Mouse (Mus musculus): ENCODE measurements around the gene Akp3. TPM values are rescaled to one million over a fixed set of nuclear protein-coding genes. Genes with fewer than 3 reads are reported as not detected.

Gene Akp3
- polyA plus RNA-seq, 1 experiment from 2014 or later, result not detected

DNA sequence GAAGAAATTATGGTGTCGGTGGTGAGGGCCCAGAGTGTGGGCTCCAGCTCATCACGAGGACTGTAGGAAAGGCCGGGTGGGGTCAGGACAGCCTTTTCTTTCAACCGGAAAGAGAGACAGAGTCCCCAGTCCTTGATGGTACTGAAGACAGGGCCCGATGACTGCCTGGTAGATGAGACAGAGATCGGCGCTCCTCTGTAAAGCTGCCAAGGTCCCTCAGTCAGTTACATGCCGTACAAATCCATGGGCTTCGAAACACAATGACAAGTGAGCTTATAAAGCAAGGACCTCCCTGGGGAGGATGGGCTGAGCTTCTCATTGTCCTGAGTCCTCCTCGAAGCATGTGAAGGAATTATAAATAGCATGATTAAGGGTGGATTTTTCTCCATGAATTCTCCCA, 18.4 kb downstream of the Akp3 start:
- H3K4me2 ChIP-seq (replicated peaks; ENCODE audit: low read depth, low read length), result no peak overlapping the region
- no peak overlapping the region for H3K9ac ChIP-seq (ENCODE audit: low read depth, low read length)
- H3K36me3 ChIP-seq (ENCODE audit: control insufficient read depth, insufficient read depth, low read length), result no peaks in the 10 kb centered on the region
- ATAC-seq (ENCODE audit: low FRiP score, low TSS enrichment), result no peak
- H3K27ac ChIP-seq (ENCODE audit: low read depth, low read length), result no peak overlapping the region
- no peak overlapping the region for H3K4me3 ChIP-seq (ENCODE audit: low read length)
- 0 out of 2 replicates have a peak, but pooled peaks cover 4% of the 10 kb centered on the region for H3K4me1 ChIP-seq (ENCODE audit: control insufficient read depth, insufficient read depth, low read length)
- 0 out of 2 replicates have a peak, but pooled peaks cover 5% of the 10 kb centered on the region for H3K27me3 ChIP-seq (ENCODE audit: control insufficient read depth, insufficient read depth, low read length)
- H3K9me3 ChIP-seq (ENCODE audit: control insufficient read depth, low read length), result no peaks in the 10 kb centered on the region
- 80% methylated on average over 10 of the region's 10 CpGs for WGBS

DNA sequence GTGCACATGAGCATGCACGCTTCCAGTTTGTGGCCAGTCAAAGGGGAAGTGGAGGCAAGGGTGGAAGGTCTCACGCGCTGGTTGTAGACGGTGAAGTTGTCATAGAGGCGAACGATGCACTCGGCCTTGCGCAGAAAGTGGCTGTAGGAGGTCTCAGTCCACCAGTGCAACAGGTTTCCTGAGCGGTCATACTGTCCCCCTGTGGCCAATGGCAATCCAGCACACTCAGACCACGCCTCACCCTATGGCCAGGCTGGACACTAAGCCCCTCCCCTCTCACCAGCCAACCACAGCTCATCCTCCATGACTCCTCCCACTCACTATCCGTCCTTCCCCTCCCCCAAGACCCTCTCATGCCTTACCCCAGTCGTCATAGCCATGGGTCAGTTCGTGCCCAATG, 24.6 kb downstream of the Akp3 start:
- WGBS, result 40% methylated on average over 13 of the region's 13 CpGs
- Histone ChIP-seq H3K4me1 (ENCODE audit: control insufficient read depth, insufficient read depth, low read length) (peaks cover under 1% of the 10 kb centered on the region; the same call in 1 of the 2 replicates), H3K4me3 (ENCODE audit: low read length) (no peak overlapping the region), H3K27me3 (ENCODE audit: control insufficient read depth, insufficient read depth, low read length) (peaks cover 46% of the 10 kb centered on the region), H3K27ac (ENCODE audit: low read depth, low read length) (no peak overlapping the region), H3K9ac (ENCODE audit: low read depth, low read length) (no peak overlapping the region), H3K4me2 (replicated peaks; ENCODE audit: low read depth, low read length) (no peak overlapping the region), H3K9me3 (ENCODE audit: control insufficient read depth, low read length) (no peaks in the 10 kb centered on the region), H3K36me3 (ENCODE audit: control insufficient read depth, insufficient read depth, low read length) (no peaks in the 10 kb centered on the region)
- no peak for ATAC-seq (ENCODE audit: low FRiP score, low TSS enrichment)

DNA sequence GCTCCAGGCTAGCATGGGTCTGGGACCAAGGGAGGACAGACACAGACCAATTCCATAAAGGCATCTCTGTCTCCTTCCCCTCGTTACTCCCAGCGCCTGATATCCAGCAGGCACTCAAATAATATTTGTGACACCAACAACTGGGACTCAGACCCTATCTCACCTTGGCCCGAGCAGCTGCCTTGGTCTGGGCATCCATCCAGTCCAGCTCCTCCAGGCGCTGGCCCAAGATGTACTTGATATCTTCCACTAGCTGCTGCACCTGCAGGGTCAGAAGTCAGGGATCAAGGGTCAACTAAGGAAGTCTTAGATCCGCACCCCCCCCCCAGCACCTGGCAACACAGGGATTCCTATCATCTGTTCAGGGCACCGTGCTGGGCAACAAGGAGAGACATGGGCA, 26.5 kb downstream of the Akp3 start:
- Histone ChIP-seq H3K27me3 (ENCODE audit: control insufficient read depth, insufficient read depth, low read length) (peaks cover 60% of the 10 kb centered on the region), H3K27ac (ENCODE audit: low read depth, low read length) (no peak overlapping the region), H3K4me3 (ENCODE audit: low read length) (no peak overlapping the region), H3K9ac (ENCODE audit: low read depth, low read length) (no peak overlapping the region), H3K9me3 (ENCODE audit: control insufficient read depth, low read length) (no peaks in the 10 kb centered on the region), H3K36me3 (ENCODE audit: control insufficient read depth, insufficient read depth, low read length) (no peaks in the 10 kb centered on the region), H3K4me1 (ENCODE audit: control insufficient read depth, insufficient read depth, low read length) (peaks cover 3% of the 10 kb centered on the region; the same call in 1 of the 2 replicates), H3K4me2 (replicated peaks; ENCODE audit: low read depth, low read length) (no peak overlapping the region)
- no peak for ATAC-seq (ENCODE audit: low FRiP score, low TSS enrichment)
- 72% methylated on average over 6 of the region's 6 CpGs for WGBS

DNA sequence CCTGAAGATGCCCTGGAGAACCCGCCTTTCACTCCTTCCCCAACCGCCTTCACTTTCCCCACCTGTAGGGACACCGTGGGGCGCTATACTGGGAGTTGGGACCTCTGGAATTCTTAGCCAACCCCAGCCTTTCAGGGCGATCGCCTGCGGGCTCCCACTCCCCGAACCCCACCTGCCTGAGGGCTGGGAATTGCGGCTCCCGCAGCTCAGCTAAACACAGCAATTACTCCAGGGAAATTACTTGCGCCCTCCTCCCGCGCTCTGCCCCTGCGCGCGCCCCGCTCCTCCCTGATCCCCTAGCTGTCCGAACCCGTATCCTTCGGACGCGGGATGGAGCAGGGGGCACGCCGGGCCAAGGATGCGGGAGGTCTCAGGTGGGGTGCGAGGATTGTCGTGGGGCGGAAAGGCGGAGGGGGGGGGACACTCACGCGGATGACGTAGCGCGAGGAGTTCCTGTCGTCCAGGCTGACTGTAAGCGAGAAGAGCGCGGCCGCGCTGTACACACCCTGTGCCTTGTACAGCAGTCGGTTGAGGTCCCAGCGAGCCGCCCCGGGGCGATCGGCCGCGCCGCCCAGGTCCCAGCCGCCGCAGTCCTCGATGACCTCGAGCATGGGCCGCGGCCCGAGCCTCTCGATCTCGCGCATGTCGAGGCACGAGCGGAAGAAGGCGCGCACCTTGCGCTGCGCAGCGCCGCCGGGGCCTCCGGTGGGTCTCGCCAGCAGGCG, 29.2 kb downstream of the Akp3 start:
- peak overlapping the region; percentile 32 for H3K4me3 ChIP-seq (ENCODE audit: low read length)
- no peak for ATAC-seq (ENCODE audit: low FRiP score, low TSS enrichment)
- no peak overlapping the region for H3K9ac ChIP-seq (ENCODE audit: low read depth, low read length)
- H3K27me3 ChIP-seq (ENCODE audit: control insufficient read depth, insufficient read depth, low read length), result peaks cover 85% of the 10 kb centered on the region
- H3K36me3 ChIP-seq (ENCODE audit: control insufficient read depth, insufficient read depth, low read length), result no peaks in the 10 kb centered on the region
- under 1% methylated on average over 72 of the region's 72 CpGs for WGBS
- no peak overlapping the region for H3K27ac ChIP-seq (ENCODE audit: low read depth, low read length)
- H3K4me1 ChIP-seq (ENCODE audit: control insufficient read depth, insufficient read depth, low read length), result peaks cover 3% of the 10 kb centered on the region; the same call in 1 of the 2 replicates
- H3K4me2 ChIP-seq (replicated peaks; ENCODE audit: low read depth, low read length), result peak overlapping the region; percentile 48
- H3K9me3 ChIP-seq (ENCODE audit: control insufficient read depth, low read length), result no peaks in the 10 kb centered on the region

DNA sequence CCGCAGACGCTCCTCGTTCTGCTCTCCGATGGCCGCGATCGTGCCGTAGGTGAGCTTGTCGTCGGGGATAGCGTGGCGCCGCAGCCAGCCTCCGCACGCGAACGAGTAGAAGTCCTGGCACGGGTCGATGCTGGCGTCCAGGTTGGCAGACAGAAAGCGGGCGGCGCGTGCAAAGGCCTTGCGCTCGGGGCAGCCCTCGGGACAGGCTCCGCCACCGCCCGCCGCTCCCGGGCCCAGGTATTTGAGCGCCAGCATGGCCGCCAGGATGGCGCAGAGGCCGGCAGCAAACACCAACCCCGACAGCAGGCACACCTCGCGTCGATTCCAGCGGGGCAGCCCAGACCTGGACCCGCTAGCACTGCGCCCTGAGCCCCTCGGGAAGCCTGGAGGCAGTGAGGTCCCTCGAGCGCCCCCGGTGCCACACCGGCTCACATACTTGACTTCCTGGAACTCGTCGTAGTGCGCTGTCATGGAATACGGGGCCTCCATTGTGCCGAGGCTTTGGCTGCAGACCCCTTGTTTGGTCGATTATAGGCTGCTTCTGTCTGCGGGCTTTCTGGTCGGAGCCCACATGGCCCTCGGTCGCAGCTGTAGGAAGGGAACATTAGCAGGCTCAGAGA, 29.8 kb downstream of the Akp3 start:
- no peak overlapping the region for H3K9ac ChIP-seq (ENCODE audit: low read depth, low read length)
- H3K9me3 ChIP-seq (ENCODE audit: control insufficient read depth, low read length), result no peaks in the 10 kb centered on the region
- WGBS, result 2% methylated on average over 58 of the region's 58 CpGs
- H3K27me3 ChIP-seq (ENCODE audit: control insufficient read depth, insufficient read depth, low read length), result peaks cover 85% of the 10 kb centered on the region
- H3K4me2 ChIP-seq (replicated peaks; ENCODE audit: low read depth, low read length), result peak overlapping the region; percentile 48
- no peaks in the 10 kb centered on the region for H3K36me3 ChIP-seq (ENCODE audit: control insufficient read depth, insufficient read depth, low read length)
- ATAC-seq (ENCODE audit: low FRiP score, low TSS enrichment), result no peak
- H3K4me1 ChIP-seq (ENCODE audit: control insufficient read depth, insufficient read depth, low read length), result peaks cover 3% of the 10 kb centered on the region; the same call in 1 of the 2 replicates
- H3K4me3 ChIP-seq (ENCODE audit: low read length), result peak overlapping the region; percentile 32
- no peak overlapping the region for H3K27ac ChIP-seq (ENCODE audit: low read depth, low read length)

DNA sequence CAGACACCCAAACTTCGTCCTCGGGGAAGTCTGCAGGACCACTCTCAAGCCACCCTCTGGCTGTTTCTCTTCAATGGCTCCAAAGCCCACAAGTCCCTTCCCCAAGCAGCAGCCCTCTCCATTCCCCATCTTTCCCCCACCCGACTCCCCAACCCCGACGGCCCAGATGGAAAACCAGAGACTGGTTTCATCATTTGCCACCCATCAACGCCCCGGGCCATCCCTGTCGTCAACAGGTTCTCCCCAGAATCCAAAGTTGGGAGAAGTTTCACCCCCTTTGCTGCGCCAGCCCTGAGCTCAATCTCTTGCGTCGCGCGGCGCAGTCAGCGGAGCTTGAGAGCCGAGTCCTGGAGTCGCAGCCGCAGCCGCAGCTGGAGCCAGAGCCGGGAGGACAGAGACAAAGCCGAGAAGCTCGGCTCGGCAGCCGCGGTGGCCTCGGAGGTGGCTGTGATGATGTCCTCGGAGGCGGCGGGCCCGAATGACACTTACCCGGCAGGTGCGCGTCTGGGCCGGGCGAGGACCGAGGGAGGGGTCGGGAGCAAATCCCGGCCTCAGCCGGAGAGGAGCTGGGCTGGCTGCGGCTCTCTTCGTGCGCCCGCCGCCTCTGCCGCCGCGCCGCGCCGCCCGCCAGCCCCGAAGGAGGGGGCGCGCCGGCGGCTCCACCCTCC, 30.9 kb downstream of the Akp3 start:
- peaks cover 3% of the 10 kb centered on the region; the same call in 1 of the 2 replicates for H3K4me1 ChIP-seq (ENCODE audit: control insufficient read depth, insufficient read depth, low read length)
- 0 out of 2 replicates have a peak overlapping the region, but pooled peaks have one; percentile 13 for H3K9ac ChIP-seq (ENCODE audit: low read depth, low read length)
- H3K27me3 ChIP-seq (ENCODE audit: control insufficient read depth, insufficient read depth, low read length), result peaks cover 86% of the 10 kb centered on the region
- 0 out of 2 replicates have a peak, but pooled peaks have one; percentile 35 for ATAC-seq (ENCODE audit: low FRiP score, low TSS enrichment)
- peak overlapping the region; percentile 40 for H3K4me2 ChIP-seq (replicated peaks; ENCODE audit: low read depth, low read length)
- H3K9me3 ChIP-seq (ENCODE audit: control insufficient read depth, low read length), result no peaks in the 10 kb centered on the region
- peak overlapping the region; percentile 36 for H3K4me3 ChIP-seq (ENCODE audit: low read length)
- H3K27ac ChIP-seq (ENCODE audit: low read depth, low read length), result no peak overlapping the region
- 0% methylated on average over 34 of the region's 56 CpGs for WGBS
- H3K36me3 ChIP-seq (ENCODE audit: control insufficient read depth, insufficient read depth, low read length), result no peaks in the 10 kb centered on the region

DNA sequence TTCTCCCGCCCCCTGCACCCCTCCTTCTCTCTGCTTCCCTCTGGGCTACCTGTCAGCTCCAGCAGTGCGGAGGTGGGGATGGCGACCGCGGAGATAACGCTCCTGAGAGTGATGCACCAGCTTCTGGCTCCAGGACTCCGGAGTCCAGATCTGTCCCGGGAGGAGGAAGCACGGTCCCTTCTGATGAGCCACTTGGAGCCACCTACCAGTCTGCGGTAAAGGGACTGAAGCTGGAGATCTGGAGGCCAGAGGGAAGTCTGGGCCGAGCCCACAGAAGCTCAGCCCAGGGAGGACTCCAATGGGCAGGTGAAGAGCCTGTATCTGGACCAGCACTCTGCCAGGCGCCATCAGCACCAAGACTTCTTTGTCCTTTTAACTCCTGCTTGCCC, 31.4 kb downstream of the Akp3 start, which contains the start of gene Ecel1:
TSS of gene Ecel1 (minus strand) at position 323 of the 389 bp plus-strand sequence.
- 6% methylated on average over 11 of the region's 12 CpGs for WGBS
- Histone ChIP-seq H3K27ac (ENCODE audit: low read depth, low read length) (no peak within 1 kb of the TSS), H3K9me3 (ENCODE audit: control insufficient read depth, low read length) (no peaks in the 10 kb centered on the region), H3K4me1 (ENCODE audit: control insufficient read depth, insufficient read depth, low read length) (peaks cover 3% of the 10 kb centered on the region; the same call in 1 of the 2 replicates), H3K36me3 (ENCODE audit: control insufficient read depth, insufficient read depth, low read length) (no peaks in the 10 kb centered on the region), H3K9ac (ENCODE audit: low read depth, low read length) (0 out of 2 replicates have a peak within 1 kb of the TSS, but pooled peaks have one; percentile 13), H3K27me3 (ENCODE audit: control insufficient read depth, insufficient read depth, low read length) (peaks cover 81% of the 10 kb centered on the region), H3K4me3 (ENCODE audit: low read length) (peak within 1 kb of the TSS; percentile 36), H3K4me2 (replicated peaks; ENCODE audit: low read depth, low read length) (peak within 1 kb of the TSS; percentile 40)
- ATAC-seq (ENCODE audit: low FRiP score, low TSS enrichment), result no peak

DNA sequence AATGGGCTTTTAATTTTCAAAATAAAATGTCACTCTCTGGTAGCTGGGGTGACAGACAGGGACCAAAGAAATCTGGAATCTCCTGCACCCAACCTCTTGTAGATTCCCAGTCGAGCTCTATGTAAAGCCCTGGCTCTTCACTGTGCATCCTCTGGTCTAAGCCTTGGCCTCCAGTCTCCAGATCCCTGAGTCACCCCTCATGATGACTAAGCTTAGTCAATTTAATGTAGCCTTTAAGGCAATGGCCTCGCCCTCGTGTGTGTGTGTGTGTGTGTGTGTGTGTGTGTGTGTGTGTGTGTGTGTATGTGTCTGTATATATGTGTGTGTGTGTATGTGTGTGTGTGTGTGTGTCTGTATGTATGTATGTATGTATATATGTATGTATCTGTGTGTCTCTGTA, 34.6 kb downstream of the Akp3 start:
- ATAC-seq (ENCODE audit: low FRiP score, low TSS enrichment), result no peak
- H3K4me2 ChIP-seq (replicated peaks; ENCODE audit: low read depth, low read length), result no peak overlapping the region
- peaks cover 52% of the 10 kb centered on the region for H3K27me3 ChIP-seq (ENCODE audit: control insufficient read depth, insufficient read depth, low read length)
- WGBS, result 72% methylated on average over 3 of the region's 3 CpGs
- H3K9me3 ChIP-seq (ENCODE audit: control insufficient read depth, low read length), result no peaks in the 10 kb centered on the region
- no peak overlapping the region for H3K27ac ChIP-seq (ENCODE audit: low read depth, low read length)
- H3K4me1 ChIP-seq (ENCODE audit: control insufficient read depth, insufficient read depth, low read length), result peaks cover 3% of the 10 kb centered on the region; the same call in 1 of the 2 replicates
- no peak overlapping the region for H3K4me3 ChIP-seq (ENCODE audit: low read length)
- no peaks in the 10 kb centered on the region for H3K36me3 ChIP-seq (ENCODE audit: control insufficient read depth, insufficient read depth, low read length)
- no peak overlapping the region for H3K9ac ChIP-seq (ENCODE audit: low read depth, low read length)
